ENCODE assay signal across 8 mouse cellular contexts in genomic region chr12:86037235-86037921, GRCm38 (mm10). TPM values are rescaled to one million over a fixed set of nuclear protein-coding genes. Genes with fewer than 3 reads are reported as not detected.
DNase-seq lines count a peak whose midpoint lies in the region; ATAC-seq and TF ChIP-seq lines count a peak whose summit lies in the region.

No protein-coding gene starts in this region.

- H3K36me3 ChIP-seq in liver, embryonic 11.5 days (ENCODE audit: control insufficient read depth, insufficient read depth, low read length), result no peaks in the 10 kb centered on the region
- no peaks in the 10 kb centered on the region for H3K36me3 ChIP-seq in intestine, embryonic 15.5 days

- H3K4me2 ChIP-seq in liver, embryonic 11.5 days, result no peak overlapping the region
- H3K4me2 ChIP-seq in intestine, embryonic 15.5 days (replicated peaks), result no peak overlapping the region

- no peak for TF ChIP-seq CTCF in left cerebral cortex, adult 2 months (IDR thresholded peaks at IDR 0.05)

- no peak overlapping the region for H3K9ac ChIP-seq in liver, embryonic 11.5 days (ENCODE audit: low read depth, low read length)
- no peak overlapping the region for H3K9ac ChIP-seq in intestine, embryonic 15.5 days

- no peak overlapping the region for H3K27ac ChIP-seq in liver, embryonic 11.5 days (ENCODE audit: low read depth, low read length)
- H3K27ac ChIP-seq in intestine, embryonic 15.5 days, result no peak overlapping the region
- H3K27ac ChIP-seq in left cerebral cortex, adult 2 months, result no peak overlapping the region

- H3K4me1 ChIP-seq in liver, embryonic 11.5 days (replicated peaks; ENCODE audit: control insufficient read depth, insufficient read depth, low read length), result peaks cover 5% of the 10 kb centered on the region
- H3K4me1 ChIP-seq in intestine, embryonic 15.5 days (replicated peaks), result 0 out of 2 replicates have a peak, but pooled peaks cover 7% of the 10 kb centered on the region

- H3K9me3 ChIP-seq in liver, embryonic 11.5 days (ENCODE audit: control insufficient read depth, low read length), result no peaks in the 10 kb centered on the region
- no peaks in the 10 kb centered on the region for H3K9me3 ChIP-seq in intestine, embryonic 15.5 days

- ATAC-seq in liver, embryonic 11.5 days (replicated peaks; ENCODE audit: low FRiP score), result no peak
- 0 out of 2 replicates have a peak, but pooled peaks have one; percentile 49 for ATAC-seq in intestine, embryonic 15.5 days

- no peaks in the 10 kb centered on the region for H3K27me3 ChIP-seq in liver, embryonic 11.5 days (replicated peaks; ENCODE audit: control insufficient read depth, insufficient read depth, low read length)
- no peaks in the 10 kb centered on the region for H3K27me3 ChIP-seq in intestine, embryonic 15.5 days (replicated peaks)

- intact Hi-C loops in left cerebral cortex, adult 2 months (cut with DNase I), result no loop called here

- DNase-seq in adrenal gland, adult (ENCODE audit: inconsistent age in 2 of 2, low spot score in 1 of 2), result peak; percentile 30 to 56
- DNase-seq in adrenal gland, adult 2 months, result no peak
- DNase-seq in liver, result peak; percentile 15
- DNase-seq in liver, embryonic 11.5 days (ENCODE audit: low spot score), result no peak
- DNase-seq in retina, postnatal 1 day, result peak; percentile 64
- DNase-seq in left cerebral cortex, adult 2 months (ENCODE audit: extremely low spot score in 1 of 2, low spot score in 2 of 2), result no peak
- no peak for DNase-seq in layer of hippocampus, adult 9-10 months (ENCODE audit: low spot score)

- no peak overlapping the region for H3K4me3 ChIP-seq in liver, embryonic 11.5 days (ENCODE audit: low read depth, low read length)
- no peak overlapping the region for H3K4me3 ChIP-seq in intestine, embryonic 15.5 days (replicated peaks)
- H3K4me3 ChIP-seq in left cerebral cortex, adult 2 months, result no peak overlapping the region

- WGBS in liver, embryonic 11.5 days, result 50% methylated on average over 12 of the region's 12 CpGs
- 36% methylated on average over 12 of the region's 12 CpGs for WGBS in intestine, embryonic 15.5 days

RNA-seq across cellular contexts. Expression of gene Tgfb3, which starts 41.5 kb away (rescaled TPM):
- total RNA-seq in adrenal gland, adult 2 months (2021), result 10 to 100 TPM in 1 of 2 experiments, 1 to 10 TPM in 1; 9.7 to 16.3 TPM
- polyA plus RNA-seq in adrenal gland, adult 2 months (2012; rRNA removed), result 8.7 TPM in 2 replicates
- 12.4 and 14.7 TPM in 2 replicates for polyA plus RNA-seq in liver, embryonic 11.5 days (2014; fragmentation: Nextera tagmentation; extraction: Ambion mirVana)
- 22.8 and 23.4 TPM in 2 replicates for polyA plus RNA-seq in intestine, embryonic 15.5 days (2015; fragmentation: Nextera tagmentation; extraction: Ambion mirVana)
- 10 to 100 TPM; 15.4 to 16.0 TPM for total RNA-seq in left cerebral cortex, adult 2 months (2021)

RNA-seq across cellular contexts. Expression of gene Ift43, which starts 45.0 kb away (rescaled TPM):
- total RNA-seq in adrenal gland, adult 2 months (2021), result 10 to 100 TPM; 18.3 to 30.3 TPM
- 10.6 and 10.9 TPM in 2 replicates for polyA plus RNA-seq in adrenal gland, adult 2 months (2012; rRNA removed)
- 26.3 and 28.1 TPM in 2 replicates for polyA plus RNA-seq in liver, embryonic 11.5 days (2014; fragmentation: Nextera tagmentation; extraction: Ambion mirVana)
- 69.2 and 73.7 TPM in 2 replicates for polyA plus RNA-seq in intestine, embryonic 15.5 days (2015; fragmentation: Nextera tagmentation; extraction: Ambion mirVana)
- total RNA-seq in left cerebral cortex, adult 2 months (2021), result 10 to 100 TPM; 15.3 to 16.9 TPM

Comparison
In these comparisons a context has a peak if more than half of its experiments do, and no peak if none do; other contexts are left out.
1. DNase-seq: peak in adrenal gland, adult (2 of 2), liver (single experiment) and retina, postnatal 1 day (single experiment); none in adrenal gland, adult 2 months (single experiment), liver, embryonic 11.5 days (single experiment), left cerebral cortex, adult 2 months (0 of 2) and layer of hippocampus, adult 9-10 months (single experiment).